Mouse (Mus musculus): ENCODE measurements around the gene Coch.

DNA sequence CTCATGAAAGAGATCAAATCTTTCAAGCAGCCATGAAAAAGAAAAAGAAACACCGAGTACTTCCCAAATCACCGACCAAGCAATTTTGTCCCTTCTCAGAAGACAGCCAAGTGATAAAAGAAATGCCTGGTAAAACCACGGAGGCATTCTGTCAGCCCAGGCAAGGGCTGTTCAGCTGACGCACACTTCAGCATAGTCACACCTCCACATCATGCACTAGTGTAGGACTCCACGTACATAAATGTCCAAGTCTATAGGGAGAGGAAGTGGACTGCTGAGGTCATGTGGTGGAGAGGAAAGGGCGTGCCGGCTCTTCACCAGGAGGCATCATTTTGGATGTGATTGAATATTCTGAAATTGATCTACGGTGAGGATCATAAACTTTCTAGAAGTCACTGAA lies 1.2 kb upstream of the Coch start:
- TF ChIP-seq POLR2A (IDR thresholded peaks at IDR 0.05; ENCODE audit: insufficient read depth, low read length) (no peak), CTCF (IDR thresholded peaks at IDR 0.05; ENCODE audit: low read depth, low read length) (no peak)
